Mouse (Mus musculus): ENCODE results near the gene Tbc1d22a.
"Not testable (repeated sequence)": the region's sequence is repeated elsewhere in the genome, so short reads cannot be mapped to it uniquely, and the experiment has no call there.

The Tbc1d22a gene

DNA sequence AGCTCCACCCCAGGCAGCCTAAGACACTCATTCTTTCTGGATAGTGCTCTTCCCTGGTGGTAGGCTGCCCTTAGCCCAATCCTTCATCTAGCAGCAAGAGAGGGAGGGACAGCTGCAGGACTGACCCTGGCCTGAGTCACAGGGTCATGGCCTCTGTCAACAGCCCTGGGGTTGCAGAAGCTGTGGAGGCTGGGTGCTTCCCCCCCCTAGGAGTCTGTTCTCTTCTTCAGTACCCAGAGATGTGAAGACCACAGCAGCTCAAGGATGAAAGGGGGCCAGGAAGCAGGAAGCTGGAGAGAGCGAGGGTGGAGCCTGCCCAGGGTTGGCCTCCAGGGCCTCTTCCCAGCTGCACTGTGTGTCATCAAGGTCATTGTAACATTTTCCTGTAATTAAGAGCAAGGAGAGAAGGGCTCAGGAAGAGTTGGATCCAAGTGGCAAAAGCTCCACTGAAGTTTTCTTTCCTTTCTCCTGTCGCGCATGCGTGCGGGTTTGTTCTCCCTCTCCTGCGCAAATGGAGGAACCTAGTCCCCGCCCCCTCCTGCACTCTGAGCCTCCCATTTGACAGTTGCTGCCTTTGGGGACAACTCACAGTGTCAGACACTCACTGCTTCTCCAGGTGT lies 10.2 kb upstream of the Tbc1d22a start:
- DNase-seq, result peak; percentile 57

DNA sequence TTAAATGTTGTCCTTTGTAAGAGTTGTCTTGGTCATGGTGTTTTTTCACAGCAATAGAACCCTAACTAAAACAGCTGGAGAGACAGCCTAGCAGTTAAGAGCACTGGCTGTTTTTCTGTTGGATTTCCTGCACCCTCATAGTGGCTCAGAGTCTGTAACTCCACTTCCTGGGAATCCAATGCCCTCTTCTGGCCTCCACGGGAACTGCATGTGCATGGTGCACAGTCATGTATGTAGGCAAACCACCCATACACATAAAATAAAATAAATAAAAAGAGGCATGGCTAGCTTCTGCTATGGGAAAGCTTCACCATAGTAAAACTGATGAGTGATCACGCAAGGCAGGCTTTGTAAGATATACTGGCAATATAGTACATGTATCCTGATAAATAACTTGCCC lies 9.0 kb upstream of the Tbc1d22a start:
- peak; percentile 35 for DNase-seq

DNA sequence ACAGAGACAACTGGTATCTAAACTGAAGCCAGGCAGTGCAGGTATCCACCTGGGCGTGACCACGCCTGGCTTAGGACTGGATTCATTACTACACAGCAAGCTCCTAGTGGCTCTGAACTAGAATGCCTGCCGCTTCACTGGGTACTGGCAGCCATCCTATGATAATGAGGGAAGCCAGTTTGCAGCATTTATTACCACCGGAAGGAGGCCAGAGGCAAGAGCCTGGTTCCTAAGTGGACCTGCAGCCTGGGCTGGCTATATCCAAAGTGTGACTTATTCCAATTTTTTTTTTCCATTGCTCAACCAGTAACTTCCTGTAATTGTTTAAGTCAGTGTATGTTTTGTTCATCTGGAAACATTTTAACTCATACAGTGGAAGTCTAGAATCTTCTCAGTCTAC lies 7.9 kb upstream of the Tbc1d22a start:
- no peak for DNase-seq

DNA sequence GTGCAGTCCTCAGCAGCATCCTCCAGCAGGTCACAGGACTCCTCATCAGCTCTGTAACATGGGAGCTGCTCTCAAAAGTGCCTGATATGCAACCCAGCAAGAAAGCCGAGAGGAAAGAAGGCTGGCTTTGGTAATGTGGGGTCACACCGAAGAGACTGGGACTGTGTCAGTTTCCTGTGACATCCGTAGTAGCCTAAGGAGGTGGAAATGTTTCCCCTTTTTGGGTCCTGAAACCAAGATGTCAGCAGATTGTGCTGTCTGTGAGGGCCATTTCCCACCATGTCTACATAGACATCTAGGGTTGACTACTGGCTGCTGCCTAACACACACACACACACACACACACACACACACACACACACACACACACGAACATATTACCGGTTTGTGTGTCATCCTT lies 2.1 kb upstream of the Tbc1d22a start:
- DNase-seq, result not testable (repeated sequence)

DNA sequence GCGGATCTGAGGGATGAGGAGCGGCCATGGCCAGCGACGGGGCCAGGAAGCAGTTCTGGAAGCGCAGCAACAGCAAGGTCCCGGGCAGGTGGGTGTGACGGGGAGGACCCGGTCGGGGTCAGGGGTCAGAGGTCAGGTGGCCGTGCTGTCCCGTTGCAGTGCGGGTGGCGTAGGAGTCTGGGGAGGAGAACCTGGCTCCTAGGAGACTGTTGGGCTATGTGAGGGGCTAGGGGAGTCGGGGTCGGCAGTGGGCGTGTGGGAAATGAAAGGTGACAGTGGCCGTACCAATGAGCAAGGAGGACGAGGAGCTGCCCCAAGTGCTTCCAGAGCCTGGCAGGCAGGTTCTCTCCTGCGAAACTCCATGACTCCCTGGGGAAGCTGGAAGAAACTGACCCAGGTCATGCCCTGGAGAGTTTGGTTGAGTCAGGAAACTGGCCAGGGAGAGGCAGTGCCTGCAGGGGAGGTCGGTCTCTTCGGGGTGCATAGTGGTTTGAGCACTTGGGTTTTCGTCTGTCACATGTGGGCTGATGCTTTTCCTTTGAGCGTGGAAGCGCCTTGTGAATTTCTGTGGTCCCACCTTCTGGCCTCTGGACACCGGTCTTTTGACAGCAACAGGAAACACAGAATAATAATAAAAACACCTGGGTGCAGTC lies 416 bp downstream of the Tbc1d22a start:
- DNase-seq, result no peak

DNA sequence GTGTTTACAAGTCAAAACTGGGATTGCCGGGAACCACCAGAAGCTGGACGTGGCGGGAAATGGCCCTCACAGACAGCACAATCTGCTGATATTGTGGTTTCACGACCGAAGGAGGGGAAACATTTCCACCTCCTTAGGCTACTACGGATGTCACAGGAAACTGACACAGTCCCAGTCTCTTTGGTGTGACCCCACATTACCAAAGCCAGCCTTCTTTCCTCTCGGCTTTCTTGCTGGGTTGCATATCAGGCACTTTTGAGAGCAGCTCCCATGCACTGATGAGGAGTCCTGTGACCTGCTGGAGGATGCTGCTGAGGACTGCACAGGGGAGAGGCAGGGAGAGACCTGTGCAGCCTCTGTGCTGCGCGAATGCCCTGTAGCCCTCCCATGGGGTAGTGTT lies 2.4 kb downstream of the Tbc1d22a start:
- not testable (repeated sequence) for DNase-seq

DNA sequence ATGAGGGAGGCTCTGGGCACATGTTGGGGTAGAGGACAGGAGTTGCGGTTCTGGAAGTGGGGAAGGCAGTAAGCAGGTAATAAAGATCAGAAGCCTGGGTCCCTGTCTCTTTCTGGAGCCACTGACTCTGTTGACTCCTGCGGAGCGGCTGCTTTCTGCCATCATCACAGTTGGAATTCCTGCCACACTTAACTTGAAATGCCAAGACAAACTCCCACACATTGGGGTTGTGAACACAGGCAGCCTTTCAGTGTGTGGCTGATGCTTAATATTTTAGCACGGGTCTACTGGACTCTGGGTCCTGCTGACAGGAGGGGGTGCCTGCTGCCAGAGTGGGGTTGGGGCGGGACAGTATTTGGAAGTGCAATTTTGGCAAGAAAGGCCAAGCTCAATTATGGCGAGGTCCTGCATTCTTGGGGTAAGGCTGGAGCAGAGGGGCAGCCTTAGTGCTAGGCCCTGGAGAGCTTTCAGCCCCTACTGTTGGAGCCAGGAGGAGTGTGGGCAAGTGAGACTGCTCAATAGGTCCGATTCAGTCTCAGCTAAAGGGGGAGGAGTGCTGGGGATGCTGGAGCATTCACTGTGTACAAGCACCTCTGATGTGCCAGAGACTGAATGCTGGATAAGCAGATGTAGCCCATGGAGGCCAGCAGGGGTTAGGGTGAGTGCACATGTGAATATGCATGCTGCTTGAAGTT lies 5.4 kb downstream of the Tbc1d22a start:
- DNase-seq, result no peak

DNA sequence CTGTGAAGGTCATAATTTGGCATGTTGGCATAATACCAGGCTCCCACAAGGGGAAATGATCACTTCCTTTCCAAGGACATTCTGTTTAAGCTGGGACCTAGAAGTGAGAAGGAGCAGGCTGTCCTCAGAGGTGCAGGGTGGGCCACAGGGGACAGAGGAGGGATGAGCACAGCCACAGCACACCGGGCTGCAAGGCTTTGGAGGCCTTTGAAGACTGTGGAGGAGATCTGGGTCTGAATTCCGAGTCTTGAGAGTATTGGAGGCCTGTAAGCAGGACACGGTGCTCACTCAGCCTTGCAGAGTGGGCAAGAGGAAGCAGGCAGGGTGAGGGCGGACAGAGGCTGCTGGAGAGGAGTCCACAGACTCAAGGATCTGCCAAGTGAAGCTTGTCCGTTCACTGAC lies 6.0 kb downstream of the Tbc1d22a start:
- no peak for DNase-seq

DNA sequence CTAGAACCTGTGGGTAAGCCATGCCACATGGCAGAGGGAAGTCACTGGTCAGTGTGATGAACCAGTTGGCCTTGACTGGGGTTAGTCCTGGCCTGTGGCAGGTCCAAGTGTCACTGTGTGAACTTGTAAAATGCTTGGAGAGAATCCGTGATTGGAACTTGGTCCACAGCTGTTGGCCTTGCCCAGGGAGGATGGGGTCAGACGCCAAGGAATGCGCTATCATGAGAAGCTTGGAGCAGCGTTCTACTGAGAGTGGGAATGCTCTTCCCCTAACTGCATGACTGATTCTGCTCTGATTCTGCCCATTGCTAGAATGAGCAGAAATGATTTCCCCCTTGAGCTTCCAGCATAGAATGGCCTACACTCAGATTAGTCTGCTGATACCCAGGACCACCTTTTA lies 6.5 kb downstream of the Tbc1d22a start:
- DNase-seq, result no peak

DNA sequence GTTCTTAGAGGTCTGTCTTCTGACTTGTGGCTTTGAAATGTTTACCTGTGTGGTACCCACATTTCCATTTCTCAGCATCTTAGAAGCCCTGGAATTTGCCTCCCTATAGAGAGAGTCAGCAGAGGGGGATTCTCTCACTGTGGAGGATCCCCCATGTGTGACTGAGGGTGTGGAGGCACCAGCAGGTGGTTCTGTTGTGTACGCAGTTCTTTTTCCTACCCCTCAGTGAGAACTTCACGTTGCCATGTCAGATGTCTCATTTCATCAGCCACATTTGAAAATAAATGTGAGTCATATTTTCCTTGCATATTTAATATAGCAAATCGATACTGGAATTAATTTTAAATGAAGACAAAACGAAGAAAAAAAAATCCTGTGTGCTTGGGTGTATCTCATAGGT lies 7.1 kb downstream of the Tbc1d22a start:
- DNase-seq, result no peak

DNA sequence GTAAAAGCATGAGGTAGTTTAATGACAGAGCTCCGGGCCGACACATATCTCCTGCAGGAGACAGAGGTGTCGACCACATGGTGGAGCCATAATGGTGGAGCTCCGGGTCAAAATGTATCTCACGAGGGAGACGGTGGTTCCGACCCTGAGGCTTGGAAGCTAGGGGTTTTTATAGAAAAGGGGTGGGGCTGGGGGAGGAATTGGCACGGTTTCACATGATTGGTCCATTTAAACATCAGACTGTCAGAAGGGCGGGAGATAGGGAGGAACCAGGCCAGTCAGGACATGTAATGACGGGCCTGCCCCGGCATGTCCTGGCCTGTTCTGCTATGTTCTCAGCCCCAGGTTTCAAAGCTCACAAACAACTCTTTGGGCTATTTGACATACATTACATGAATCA lies 7.6 kb downstream of the Tbc1d22a start:
- DNase-seq, result not testable (repeated sequence)

DNA sequence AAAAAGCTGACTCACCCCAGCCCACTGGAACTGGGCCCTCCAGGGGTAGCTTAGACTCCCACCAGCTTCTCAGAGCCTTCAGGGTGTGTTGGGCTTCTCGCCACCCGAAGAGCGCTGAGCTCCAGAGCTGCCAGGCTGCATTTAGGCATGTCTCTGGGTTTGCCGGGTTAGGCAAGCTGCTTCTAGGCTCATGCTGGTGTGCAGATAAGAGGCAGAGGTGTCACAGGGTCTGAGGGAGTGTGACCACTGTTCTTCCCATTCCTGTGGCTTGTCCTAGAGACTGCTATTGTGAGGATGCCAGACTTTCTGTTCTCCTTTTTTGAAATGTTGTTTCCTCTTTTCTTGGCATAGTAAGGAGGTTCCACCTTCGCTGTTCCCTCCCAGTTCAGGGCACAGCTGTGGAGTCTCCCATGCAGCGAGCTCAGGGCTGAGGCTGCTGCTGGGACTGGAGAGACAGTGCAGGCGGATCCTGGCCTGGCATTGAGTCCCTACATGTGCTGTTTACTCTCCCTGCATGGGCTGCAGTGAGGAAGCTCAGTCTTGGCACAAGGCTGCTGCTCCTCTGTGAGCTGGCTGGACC lies 10.8 kb downstream of the Tbc1d22a start:
- no peak for DNase-seq

DNA sequence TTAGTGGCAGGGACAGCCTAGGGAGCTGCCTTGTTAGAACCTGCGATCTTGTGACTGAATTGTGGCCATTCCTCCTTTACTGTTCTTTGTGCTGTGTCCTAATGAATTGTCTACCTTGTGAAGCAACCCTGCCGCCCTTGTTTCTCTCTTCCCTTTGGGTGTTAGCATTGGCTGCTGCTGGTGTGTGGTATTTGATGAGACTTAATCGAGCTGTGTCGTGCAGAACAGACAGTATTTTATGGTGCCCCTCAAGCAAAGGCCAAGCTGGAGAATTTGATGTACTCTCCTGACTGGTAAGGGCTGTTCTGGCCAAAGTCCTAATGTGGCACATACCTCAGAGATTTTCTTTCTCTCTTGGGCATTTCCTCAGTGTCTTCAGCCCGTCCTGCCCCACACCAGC lies 12.0 kb downstream of the Tbc1d22a start:
- no peak for DNase-seq

DNA sequence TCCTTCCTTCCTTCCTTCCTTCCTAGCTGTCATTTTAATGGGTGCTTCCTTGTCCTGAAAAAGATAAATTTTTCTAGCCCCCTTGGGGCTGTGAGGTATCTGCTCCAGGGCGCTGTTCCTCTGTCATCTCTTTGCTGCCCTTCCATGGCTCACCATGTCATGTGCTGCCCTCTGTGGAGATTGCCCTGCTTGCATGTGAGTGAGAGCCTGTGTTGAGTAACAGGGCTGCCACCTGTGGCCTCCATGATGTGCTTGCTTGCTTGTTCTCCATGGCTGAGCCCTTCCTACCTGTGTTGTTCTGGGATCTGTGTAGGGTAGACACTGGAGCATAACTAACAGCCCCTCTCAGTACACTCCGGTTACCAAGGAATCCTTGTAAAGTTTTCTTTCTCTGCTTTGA lies 12.7 kb downstream of the Tbc1d22a start:
- no peak for DNase-seq

DNA sequence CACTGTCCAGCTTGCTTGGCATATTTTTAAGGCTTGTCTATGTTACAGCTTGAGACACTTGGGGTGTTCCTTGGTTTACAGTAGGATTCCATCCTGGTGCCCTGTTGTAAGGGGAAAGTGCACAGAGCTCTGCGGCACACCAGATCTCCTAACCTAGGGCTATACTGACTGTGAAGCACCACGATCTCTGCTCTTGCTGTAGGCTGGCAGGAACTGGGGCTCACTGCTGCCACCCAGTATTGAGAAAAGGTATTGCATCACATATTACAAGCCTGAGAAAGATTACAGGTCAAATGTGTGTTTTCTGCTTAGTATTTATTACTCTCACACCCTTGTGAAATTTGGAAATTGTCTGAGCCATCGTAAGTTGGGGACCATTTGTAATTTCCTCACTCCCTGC lies 13.9 kb downstream of the Tbc1d22a start:
- DNase-seq, result peak; percentile 40

DNA sequence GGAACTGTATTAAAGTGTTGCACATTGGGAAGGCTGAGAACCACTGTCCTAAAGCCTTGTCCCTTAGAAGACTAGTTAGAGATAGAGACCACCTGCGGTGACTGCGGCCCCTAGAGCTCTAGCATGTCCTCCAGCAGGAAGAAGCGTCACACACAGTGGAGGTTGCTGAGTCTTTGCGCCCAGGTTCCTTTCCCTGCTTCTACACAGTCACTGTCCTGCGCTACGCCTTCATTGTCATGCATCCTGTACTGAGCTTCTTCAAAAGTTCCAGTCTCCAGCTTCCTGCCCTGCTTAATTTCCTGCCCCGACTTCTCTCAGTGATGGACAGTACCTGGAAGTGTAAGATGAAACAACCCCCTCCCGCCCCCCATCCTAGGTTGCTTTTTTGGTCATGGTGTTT lies 14.8 kb downstream of the Tbc1d22a start:
- no peak for DNase-seq

DNA sequence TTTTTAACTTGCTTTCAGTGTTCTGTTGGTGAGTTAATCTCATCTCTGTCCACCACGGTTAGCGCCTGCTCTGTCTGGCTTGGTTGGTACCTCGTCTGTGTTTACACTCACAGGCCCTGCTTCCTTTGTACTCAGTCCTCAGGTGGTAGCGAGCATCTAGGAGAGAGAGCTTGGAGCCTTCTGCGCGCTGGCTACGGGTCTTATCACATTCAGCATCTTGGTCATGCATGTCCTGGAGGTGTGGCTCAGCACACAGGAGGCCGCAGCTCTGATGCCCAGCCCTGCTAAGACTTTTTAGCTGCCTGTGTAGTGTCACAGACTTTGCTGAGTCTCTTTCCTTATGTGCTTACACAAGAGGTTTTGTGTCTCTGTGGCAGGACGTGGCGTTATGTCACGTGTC lies 15.4 kb downstream of the Tbc1d22a start:
- DNase-seq, result no peak

DNA sequence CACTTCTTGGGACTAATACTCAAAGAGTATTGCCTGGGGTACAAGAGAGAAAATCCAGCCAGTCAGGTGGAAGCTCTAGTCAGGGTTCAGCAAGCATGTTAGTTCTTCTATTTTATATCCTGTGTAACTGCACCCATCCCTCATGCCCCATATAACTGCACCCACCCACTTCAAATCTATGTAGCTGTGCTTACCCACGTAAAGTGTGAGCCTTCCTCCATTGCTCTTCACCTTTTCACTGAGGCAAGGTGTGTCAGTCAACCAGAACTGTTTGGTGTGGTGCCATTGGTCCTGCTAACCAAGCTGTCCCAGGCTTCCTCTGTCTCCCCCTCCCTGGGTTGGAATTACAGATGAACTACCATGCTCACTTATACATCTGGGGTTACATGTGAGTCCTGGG lies 16.9 kb downstream of the Tbc1d22a start:
- DNase-seq, result no peak

DNA sequence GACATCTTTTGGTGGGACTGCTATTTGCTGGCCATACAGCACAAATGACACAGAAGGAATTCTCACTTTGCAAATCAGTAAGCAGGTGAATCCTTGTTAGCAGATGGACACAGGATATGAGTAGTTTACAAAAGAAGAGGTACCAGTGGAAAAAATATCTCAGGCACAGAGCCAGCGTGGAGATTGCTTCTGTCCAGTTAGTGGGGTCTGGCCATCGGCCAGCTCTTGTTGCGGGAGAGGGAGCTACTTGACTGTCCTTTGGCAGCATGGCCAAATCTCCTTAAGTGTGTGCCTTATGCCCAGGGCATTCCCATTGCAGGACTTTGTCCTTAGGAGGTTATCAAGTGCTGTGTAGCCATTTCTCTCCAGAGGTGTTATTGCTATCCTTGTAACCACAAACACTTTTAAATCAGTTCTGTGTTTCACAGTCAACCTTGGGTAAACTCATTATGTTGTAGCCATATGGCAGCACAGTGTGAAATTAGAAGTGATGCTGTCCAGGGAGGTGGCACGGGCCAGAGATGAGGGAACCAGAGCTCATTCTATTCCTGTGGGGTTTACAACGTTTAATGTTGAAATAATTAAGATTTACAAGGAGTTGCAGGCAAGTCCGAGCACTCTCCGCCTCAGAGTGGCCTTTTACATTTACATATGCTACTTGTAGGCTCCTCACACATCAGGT lies 17.7 kb downstream of the Tbc1d22a start:
- DNase-seq, result no peak

DNA sequence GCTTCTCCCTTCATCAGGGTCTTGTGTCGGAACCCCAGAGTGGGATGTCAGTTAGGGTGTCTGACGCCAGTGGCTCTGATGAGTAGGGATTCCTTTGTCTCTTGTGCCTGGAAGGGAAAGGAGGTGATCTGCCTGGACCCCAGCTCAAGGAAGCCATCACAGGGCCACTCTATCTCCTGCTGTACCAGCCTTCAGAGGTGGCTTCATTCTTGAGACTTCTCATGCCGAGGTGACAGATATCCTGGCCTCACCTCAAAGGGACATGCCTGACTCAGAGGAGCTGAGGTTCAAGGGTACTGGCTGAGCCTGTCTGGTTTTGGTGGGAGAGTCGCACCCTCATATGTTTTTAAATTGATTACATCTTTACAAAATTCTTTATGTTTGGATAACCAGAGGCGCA lies 19.7 kb downstream of the Tbc1d22a start:
- no peak for DNase-seq

DNA sequence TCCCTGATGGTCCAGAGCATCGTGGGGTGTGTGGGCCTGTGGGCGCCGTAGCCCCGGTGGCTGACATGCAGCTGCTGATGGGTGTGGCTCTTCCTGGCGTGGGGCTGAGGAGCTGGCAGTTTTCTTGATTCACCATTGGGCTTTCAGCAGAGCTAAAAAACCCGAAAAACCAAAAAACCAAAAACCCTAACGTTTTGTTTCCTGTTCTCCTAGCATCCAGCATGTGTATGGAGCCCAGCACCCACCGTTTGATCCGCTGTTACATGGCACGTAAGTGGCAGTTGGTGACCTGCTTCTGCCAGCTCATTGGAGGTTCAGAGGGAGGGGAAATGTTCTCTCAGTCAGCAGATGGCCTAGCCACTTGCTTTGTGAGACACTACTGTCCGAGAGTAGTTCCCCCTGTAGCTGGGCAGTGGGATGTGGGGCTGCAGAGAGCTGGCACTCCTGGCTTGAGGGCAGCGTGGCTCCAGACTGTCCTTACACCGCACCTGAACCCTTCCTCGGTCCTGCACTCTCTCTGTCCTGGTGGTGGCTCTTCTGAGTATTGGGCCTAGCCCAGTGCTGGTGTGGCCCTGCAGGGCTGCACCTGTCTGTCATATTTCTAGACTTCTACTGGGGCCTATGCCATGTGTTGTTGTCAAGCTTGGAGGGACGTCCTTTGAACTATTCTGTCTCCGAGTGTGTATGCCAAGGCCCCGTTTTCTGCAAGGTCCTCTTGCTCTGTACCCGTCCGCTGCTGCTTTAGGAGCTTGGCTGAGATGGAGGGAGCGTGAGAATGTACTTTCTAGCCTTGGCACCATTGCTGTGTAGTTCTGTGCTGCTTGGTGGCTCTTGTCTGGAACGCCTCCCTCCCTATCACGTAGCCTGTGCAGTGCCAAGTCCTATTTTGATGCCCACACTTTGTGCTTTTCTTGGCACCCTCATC lies 20.5 kb downstream of the Tbc1d22a start:
- no peak for DNase-seq

DNA sequence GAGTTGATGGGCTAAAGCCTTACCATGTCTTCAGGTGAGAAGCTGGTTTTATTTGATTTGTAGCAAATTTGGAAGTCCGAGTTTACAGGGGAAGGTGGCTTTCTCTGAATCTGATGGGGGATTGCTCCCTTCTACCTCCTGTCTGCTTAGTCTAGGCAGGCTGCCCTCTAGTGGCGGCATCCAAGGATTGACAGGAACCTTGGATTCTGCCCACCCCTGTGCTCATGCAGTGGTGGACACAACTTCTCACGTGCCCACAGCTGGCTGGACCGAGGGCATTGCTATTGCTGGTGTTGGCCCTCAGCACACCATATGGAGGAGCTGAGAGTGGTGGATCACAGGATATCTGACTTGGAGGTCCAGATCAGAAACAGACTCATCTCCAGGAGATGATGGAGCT lies 22.0 kb downstream of the Tbc1d22a start:
- peak; percentile 69 for DNase-seq

Measured in embryo, embryonic 11 days (tissue).